9 mouse cellular contexts compared by ENCODE assay signal in genomic region chr4:130798416-130798815, GRCm38 (mm10). TPM values are rescaled to one million over a fixed set of nuclear protein-coding genes. Genes with fewer than 3 reads are reported as not detected.
DNase-seq lines count a peak whose midpoint lies in the region; ATAC-seq lines count a peak whose summit lies in the region.
"Had no signal": no experiment of that assay in that cellular context is flagged by ENCODE, and none has a peak within 500 bp of the region (broad histone marks: within the 10 kb centered on the region; RNA-seq: fewer than 3 reads in every experiment).

No protein-coding gene starts in this region.

- no peak overlapping the region for H3K4me2 ChIP-seq in kidney, embryonic 14.5 days (replicated peaks; ENCODE audit: low read depth, low read length)

- peaks cover 54% of the 10 kb centered on the region for H3K4me1 ChIP-seq in kidney, embryonic 14.5 days (ENCODE audit: control insufficient read depth, insufficient read depth, low read length)
- peaks cover 93% of the 10 kb centered on the region for H3K4me1 ChIP-seq in limb, embryonic 10.5 days

- DNase-seq in kidney, adult 18-20 months: no peak
- peak; percentile 27 for DNase-seq in adipocyte (ENCODE audit: low spot score)
- peak; percentile 75 for DNase-seq in fibroblast of lung, adult 2 months (ENCODE audit: low read depth)
- no peak for DNase-seq in limb, embryonic 10.5 days (ENCODE audit: low spot score)
- no peak for DNase-seq in embryo, embryonic 11 days
- no peak for DNase-seq in c-Kit-positive CD71-positive TER-119-positive erythroid progenitor cells, embryonic 14.5 days (ENCODE audit: low spot score)
- no peak for DNase-seq in left cerebral cortex, postnatal 4 days
- DNase-seq: gastrocnemius, postnatal 36 days had no signal

- intact Hi-C loops in left cerebral cortex, postnatal 4 days (cut with DNase I): loop anchor here (10.0 kb wide), 1 partner anchor 1046 kb away; the partner anchor contains the start of gene Mecr

- H3K27ac ChIP-seq in kidney, embryonic 14.5 days (ENCODE audit: low read depth, low read length): peak overlapping the region; percentile 37; the same call in 1 of the 2 replicates
- H3K27ac ChIP-seq in limb, embryonic 10.5 days: peak overlapping the region; percentile 90

- no peaks in the 10 kb centered on the region for H3K27me3 ChIP-seq in kidney, embryonic 14.5 days (ENCODE audit: control insufficient read depth, insufficient read depth, low read length)
- H3K27me3 ChIP-seq in limb, embryonic 10.5 days (ENCODE audit: low read depth, poor library complexity, severe bottlenecking): 0 out of 2 replicates have a peak, but pooled peaks cover 4% of the 10 kb centered on the region

- H3K4me3 ChIP-seq in kidney, embryonic 14.5 days (ENCODE audit: low read length): no peak overlapping the region
- H3K4me3 ChIP-seq in limb, embryonic 10.5 days: no peak overlapping the region

- WGBS in kidney, embryonic 14.5 days: 53% methylated on average over 1 of the region's 1 CpGs
- 67% methylated on average over 1 of the region's 1 CpGs for WGBS in limb, embryonic 10.5 days

- no peaks in the 10 kb centered on the region for H3K9me3 ChIP-seq in kidney, embryonic 14.5 days (ENCODE audit: control insufficient read depth, low read length)
- no peaks in the 10 kb centered on the region for H3K9me3 ChIP-seq in limb, embryonic 10.5 days (replicated peaks)

- no peaks in the 10 kb centered on the region for H3K36me3 ChIP-seq in kidney, embryonic 14.5 days (ENCODE audit: control insufficient read depth, insufficient read depth, low read length)
- H3K36me3 ChIP-seq in limb, embryonic 10.5 days: peaks cover 19% of the 10 kb centered on the region

- no peak for ATAC-seq in kidney, embryonic 14.5 days (ENCODE audit: low FRiP score, low TSS enrichment)

- H3K9ac ChIP-seq in kidney, embryonic 14.5 days (ENCODE audit: low read depth, low read length): no peak overlapping the region; the same call in 1 of the 2 replicates

RNA-seq across cellular contexts. Expression of gene Sdc3, which starts 6.1 kb away (rescaled TPM):
- polyA plus RNA-seq in kidney, embryonic 14.5 days (2014; fragmentation: Nextera tagmentation; extraction: Ambion mirVana): 9.6 and 15.8 TPM in 2 replicates
- 26.7 and 38.1 TPM in 2 replicates for polyA plus RNA-seq in limb, embryonic 10.5 days (2016; fragmentation: Nextera tagmentation; extraction: Ambion mirVana)
- 100 to 1,000 TPM; 455 to 494 TPM for total RNA-seq in left cerebral cortex, postnatal 4 days (2021)

Comparison
In these comparisons a context has a peak if more than half of its experiments do, and no peak if none do; other contexts are left out.
1. DNase-seq: peak in adipocyte (single experiment) and fibroblast of lung, adult 2 months (single experiment); none in kidney, adult 18-20 months (single experiment), limb, embryonic 10.5 days (single experiment), embryo, embryonic 11 days (single experiment), c-Kit-positive CD71-positive TER-119-positive erythroid progenitor cells, embryonic 14.5 days (single experiment) and left cerebral cortex, postnatal 4 days (single experiment).